Mouse (Mus musculus) forebrain, embryonic 10.5 days (tissue): ENCODE results near the gene Gtpbp8. TPM values are rescaled to one million over a fixed set of nuclear protein-coding genes. Genes with fewer than 3 reads are reported as not detected.

Experiments used
- DNase-seq: peaks from one replicate; pipeline ENCODE4 v3.0.0-alpha.2; 2017; ENCODE audit warnings: low spot score; ENCODE audit errors: extremely low spot score
- H3K27ac ChIP-seq: fragments of 300-500 bp; sonication (generic); 2 replicates; pipeline ENCODE4 v1.5.1; 2016; ENCODE audit warnings: mild to moderate bottlenecking
- H3K27me3 ChIP-seq: fragments of 300-500 bp; sonication (generic); 2 replicates; pipeline ENCODE4 v1.6.1; 2016; ENCODE audit warnings: mild to moderate bottlenecking; ENCODE audit not compliant: poor library complexity, severe bottlenecking
- H3K36me3 ChIP-seq: fragments of 300-500 bp; sonication (generic); replicated peaks from 2 replicates; pipeline ENCODE4 v1.6.1; 2016; ENCODE audit warnings: mild to moderate bottlenecking, moderate library complexity
- H3K4me1 ChIP-seq: fragments of 300-500 bp; sonication (generic); 2 replicates; pipeline ENCODE4 v1.6.1; 2016
- H3K4me3 ChIP-seq: fragments of 300-500 bp; sonication (generic); 2 replicates; pipeline ENCODE4 v1.5.1; 2016; ENCODE audit warnings: mild to moderate bottlenecking, moderate library complexity
- H3K9me3 ChIP-seq: fragments of 300-500 bp; sonication (generic); 2 replicates; pipeline ENCODE4 v1.6.1; 2016; ENCODE audit warnings: mild to moderate bottlenecking, moderate library complexity
- WGBS: fragments of 180-500 bp; shearing (Covaris S2); methylation state at CpG from one replicate; pipeline ENCODE4 v1.1.7; 2016; 5-methylcytosine and 5-hydroxymethylcytosine counted together
- polyA plus RNA-seq: library from polyadenylated mRNA; unstranded; fragments of >200 nt; fragmentation: Nextera tagmentation; extraction: Ambion mirVana; gene quantifications from 2 replicates; pipeline ENCODE4 v1.2.1, GENCODE M21; 2016

The Gtpbp8 gene
- polyA plus RNA-seq, result 31.9 and 32.4 TPM in 2 replicates

- peak within 1 kb of the TSS; percentile 97 for H3K27ac ChIP-seq
- peaks cover 20% of the 10 kb centered on the region for H3K4me1 ChIP-seq
- DNase-seq, result peak; percentile 84
- H3K36me3 ChIP-seq, result peaks cover 17% of the 10 kb centered on the region
- no peaks in the 10 kb centered on the region for H3K27me3 ChIP-seq
- under 1% methylated on average over 47 of the region's 47 CpGs for WGBS
- H3K4me3 ChIP-seq, result peak within 1 kb of the TSS; percentile 84
- H3K9me3 ChIP-seq, result no peaks in the 10 kb centered on the region
Measured at GRCm38 (mm10) chr16:44745866-44746562, at the start of gene Gtpbp8. Gtpbp8 (minus strand) TSS chr16:44746363.

- no peak overlapping the region for H3K27ac ChIP-seq
- no peaks in the 10 kb centered on the region for H3K4me1 ChIP-seq
- H3K9me3 ChIP-seq, result no peaks in the 10 kb centered on the region
- H3K27me3 ChIP-seq, result no peaks in the 10 kb centered on the region
- no peak overlapping the region for H3K4me3 ChIP-seq
- no peaks in the 10 kb centered on the region for H3K36me3 ChIP-seq
- DNase-seq, result no peak
Measured at GRCm38 (mm10) chr16:44794416-44794815, 48.3 kb upstream of the Gtpbp8 start.

DNA sequence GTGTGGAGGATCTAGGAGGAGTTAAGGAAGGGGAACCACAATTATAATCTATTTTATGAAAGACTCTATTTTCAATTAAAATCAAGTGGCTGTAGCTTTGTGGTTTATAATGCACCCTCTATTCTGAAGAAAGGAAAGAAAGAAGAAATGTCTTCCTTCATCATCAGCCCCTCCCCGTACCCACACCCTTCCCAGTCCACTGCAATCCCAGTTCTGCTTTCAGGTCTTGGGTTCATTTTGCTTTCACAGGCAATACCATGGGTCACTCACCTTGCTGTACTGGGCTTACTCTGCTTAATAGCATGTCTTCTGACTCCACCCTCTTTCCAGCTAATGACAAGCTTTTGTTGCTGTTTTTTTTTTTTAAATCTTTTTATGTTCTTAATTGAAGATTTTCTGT lies 40.8 kb upstream of the Gtpbp8 start:
- H3K36me3 ChIP-seq, result no peaks in the 10 kb centered on the region
- H3K4me1 ChIP-seq, result no peaks in the 10 kb centered on the region
- whole genome bisulfite sequencing, result 97% methylated on average over 1 of the region's 1 CpGs
- H3K27me3 ChIP-seq, result no peaks in the 10 kb centered on the region
- no peak overlapping the region for H3K27ac ChIP-seq
- no peaks in the 10 kb centered on the region for H3K9me3 ChIP-seq
- DNase-seq, result no peak
- H3K4me3 ChIP-seq, result no peak overlapping the region

DNA sequence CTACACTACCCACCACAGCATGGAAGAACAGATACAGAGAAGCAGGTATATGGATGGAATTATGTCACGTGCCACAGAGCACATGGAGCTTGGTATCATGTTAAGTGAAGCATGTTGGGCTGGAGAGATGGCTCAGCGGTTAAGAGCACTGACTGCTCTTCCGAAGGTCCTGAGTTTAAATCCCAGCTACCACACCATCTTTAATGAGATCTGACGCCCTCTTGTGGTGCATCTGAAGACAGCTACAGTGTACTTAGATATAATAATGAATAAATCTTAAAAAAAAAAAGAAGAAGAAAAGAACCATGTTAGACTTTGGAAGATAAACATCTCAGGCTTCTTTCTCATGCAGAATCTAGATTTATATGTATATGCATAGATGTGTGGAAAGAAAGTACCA lies 34.6 kb upstream of the Gtpbp8 start:
- H3K27me3 ChIP-seq, result no peaks in the 10 kb centered on the region
- no peaks in the 10 kb centered on the region for H3K36me3 ChIP-seq
- no peaks in the 10 kb centered on the region for H3K4me1 ChIP-seq
- no peak for DNase-seq
- H3K4me3 ChIP-seq, result no peak overlapping the region
- WGBS, result 67% methylated on average over 4 of the region's 4 CpGs
- H3K9me3 ChIP-seq, result no peaks in the 10 kb centered on the region
- H3K27ac ChIP-seq, result no peak overlapping the region

- no peak overlapping the region for H3K27ac ChIP-seq
- no peak overlapping the region for H3K4me3 ChIP-seq
- H3K27me3 ChIP-seq, result no peaks in the 10 kb centered on the region
- WGBS, result 87% methylated on average over 5 of the region's 5 CpGs
- H3K36me3 ChIP-seq, result no peaks in the 10 kb centered on the region
- DNase-seq, result no peak
- H3K9me3 ChIP-seq, result no peaks in the 10 kb centered on the region
- H3K4me1 ChIP-seq, result no peaks in the 10 kb centered on the region
Measured at GRCm38 (mm10) chr16:44779494-44779893, 33.3 kb upstream of the Gtpbp8 start.

DNA sequence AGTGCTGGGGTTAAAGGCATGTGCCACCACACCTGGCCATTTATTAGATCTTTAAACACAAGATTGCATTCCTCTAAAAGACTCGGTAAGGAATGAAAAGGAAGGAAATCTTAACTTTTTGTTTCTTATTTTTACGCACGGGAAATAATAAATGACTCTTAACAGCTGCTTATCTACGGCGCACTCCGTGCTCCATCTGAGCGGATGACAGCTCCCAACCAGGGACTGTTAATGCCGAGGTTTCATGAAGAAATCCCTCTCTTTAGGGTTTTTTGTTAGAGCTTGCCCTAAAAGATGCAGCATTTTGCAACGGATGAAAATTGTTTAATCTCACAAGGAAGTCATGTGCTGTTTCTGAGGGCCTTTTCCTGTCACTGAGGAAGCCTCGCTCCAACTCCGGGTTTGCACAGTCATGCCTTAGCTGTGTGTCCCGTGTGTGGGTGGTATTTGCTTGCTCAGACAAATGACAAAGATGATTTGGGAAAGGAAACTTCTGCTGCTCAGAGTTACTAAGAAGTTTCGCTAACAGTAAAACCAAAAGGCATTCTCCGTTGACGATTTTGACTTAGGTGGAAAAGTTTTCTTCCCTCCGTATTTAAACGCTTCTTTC lies 32.5 kb upstream of the Gtpbp8 start:
- Histone ChIP-seq H3K4me1 (no peaks in the 10 kb centered on the region), H3K9me3 (no peaks in the 10 kb centered on the region), H3K4me3 (no peak overlapping the region), H3K27ac (no peak overlapping the region), H3K36me3 (no peaks in the 10 kb centered on the region), H3K27me3 (no peaks in the 10 kb centered on the region)
- WGBS, result 88% methylated on average over 17 of the region's 17 CpGs
- no peak for DNase-seq

DNA sequence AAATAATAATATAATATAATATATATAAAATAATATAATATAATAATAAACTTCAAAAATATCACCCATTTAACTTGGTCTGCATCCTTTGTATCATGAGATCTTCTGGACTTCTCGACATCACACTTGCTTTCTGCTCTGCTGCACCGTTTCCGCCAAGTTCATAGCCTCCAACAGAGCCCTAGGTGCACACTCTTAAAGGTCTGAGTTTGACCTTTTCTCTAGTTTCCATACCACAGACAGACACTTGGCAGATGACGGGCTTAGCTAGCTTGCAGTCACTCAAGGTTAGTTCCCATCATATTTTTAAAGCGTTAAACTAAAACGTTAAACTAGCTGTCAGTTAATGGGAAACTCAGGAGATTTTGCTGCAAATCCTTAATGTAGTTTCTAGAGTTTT lies 28.0 kb upstream of the Gtpbp8 start:
- DNase-seq, result no peak
- Histone ChIP-seq H3K27ac (no peak overlapping the region), H3K4me1 (no peaks in the 10 kb centered on the region), H3K9me3 (no peaks in the 10 kb centered on the region), H3K4me3 (no peak overlapping the region), H3K27me3 (no peaks in the 10 kb centered on the region), H3K36me3 (no peaks in the 10 kb centered on the region)
- WGBS, result 92% methylated on average over 6 of the region's 6 CpGs

GRCm38 (mm10) chr16:44773673-44774072 lies 27.5 kb upstream of the Gtpbp8 start:
- Histone ChIP-seq H3K36me3 (no peaks in the 10 kb centered on the region), H3K27me3 (no peaks in the 10 kb centered on the region), H3K4me1 (no peaks in the 10 kb centered on the region), H3K9me3 (no peaks in the 10 kb centered on the region), H3K4me3 (no peak overlapping the region), H3K27ac (no peak overlapping the region)
- 92% methylated on average over 3 of the region's 3 CpGs for WGBS
- no peak for DNase-seq

DNA sequence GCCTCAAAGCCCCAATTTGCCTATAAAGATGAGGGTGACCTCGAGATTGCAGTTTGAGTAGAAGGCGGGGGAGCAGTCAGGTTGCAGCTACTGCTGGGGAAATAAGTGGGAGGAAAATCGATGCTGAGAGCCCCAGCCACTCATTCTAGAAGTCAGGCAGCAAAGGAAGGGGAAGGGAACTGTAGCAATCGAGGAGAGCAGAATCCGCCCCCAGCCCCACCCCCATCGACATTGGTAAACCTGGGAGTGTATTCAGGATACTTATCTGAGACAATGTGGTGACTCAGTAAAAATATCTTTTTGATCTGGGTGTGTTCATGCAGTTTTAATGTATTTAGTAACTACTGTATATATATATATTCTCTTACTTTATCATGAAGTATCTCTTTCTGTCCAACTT lies 26.4 kb upstream of the Gtpbp8 start:
- no peaks in the 10 kb centered on the region for H3K9me3 ChIP-seq
- H3K36me3 ChIP-seq, result no peaks in the 10 kb centered on the region
- H3K4me1 ChIP-seq, result no peaks in the 10 kb centered on the region
- no peak overlapping the region for H3K4me3 ChIP-seq
- no peaks in the 10 kb centered on the region for H3K27me3 ChIP-seq
- no peak overlapping the region for H3K27ac ChIP-seq
- DNase-seq, result no peak
- WGBS, result 79% methylated on average over 6 of the region's 6 CpGs

GRCm38 (mm10) chr16:44767967-44768366 lies 21.8 kb upstream of the Gtpbp8 start:
- 62% methylated on average over 2 of the region's 2 CpGs for WGBS
- Histone ChIP-seq H3K9me3 (no peaks in the 10 kb centered on the region), H3K27ac (no peak overlapping the region), H3K27me3 (no peaks in the 10 kb centered on the region), H3K4me3 (no peak overlapping the region), H3K36me3 (no peaks in the 10 kb centered on the region), H3K4me1 (no peaks in the 10 kb centered on the region)
- DNase-seq, result no peak

- Histone ChIP-seq H3K36me3 (no peaks in the 10 kb centered on the region), H3K27me3 (no peaks in the 10 kb centered on the region), H3K4me1 (no peaks in the 10 kb centered on the region), H3K27ac (no peak overlapping the region), H3K4me3 (no peak overlapping the region), H3K9me3 (no peaks in the 10 kb centered on the region)
- WGBS, result 90% methylated on average over 7 of the region's 7 CpGs
- no peak for DNase-seq
Measured at GRCm38 (mm10) chr16:44767506-44767905, 21.3 kb upstream of the Gtpbp8 start.

GRCm38 (mm10) chr16:44766320-44766892 lies 20.2 kb upstream of the Gtpbp8 start:
- Histone ChIP-seq H3K36me3 (no peaks in the 10 kb centered on the region), H3K27me3 (no peaks in the 10 kb centered on the region), H3K4me3 (no peak overlapping the region), H3K9me3 (no peaks in the 10 kb centered on the region), H3K4me1 (no peaks in the 10 kb centered on the region), H3K27ac (no peak overlapping the region)
- 92% methylated on average over 9 of the region's 9 CpGs for WGBS
- no peak for DNase-seq

- no peaks in the 10 kb centered on the region for H3K4me1 ChIP-seq
- WGBS, result 77% methylated on average over 22 of the region's 22 CpGs
- H3K27me3 ChIP-seq, result no peaks in the 10 kb centered on the region
- H3K27ac ChIP-seq, result no peak within 1 kb of the TSS
- H3K36me3 ChIP-seq, result no peaks in the 10 kb centered on the region
- DNase-seq, result no peak
- H3K9me3 ChIP-seq, result no peaks in the 10 kb centered on the region
- no peak within 1 kb of the TSS for H3K4me3 ChIP-seq
Measured at GRCm38 (mm10) chr16:44765555-44766319, 19.6 kb upstream of the Gtpbp8 start, which contains the start of gene Cd200r1. Cd200r1 (plus strand) TSS chr16:44765736.
